Mouse (Mus musculus) spleen, adult 2 months (tissue): ENCODE measurements around the gene Gabpb1. TPM values are rescaled to one million over a fixed set of nuclear protein-coding genes. Genes with fewer than 3 reads are reported as not detected.

Experiments
- DNase-seq, 2 experiments: peaks; one replicate each; pipeline versions ENCODE4 v3.0.0 to v3.0.0-alpha.2; 2012 to 2021; ENCODE audit warnings: low spot score in 2 of 2, low read depth in 1 of 2
- H3K27ac ChIP-seq: fragments of 200-500 bp; 2 replicates; pipeline ENCODE4 v1.5.1; 2012; ENCODE audit warnings: low read length, inconsistent platforms; ENCODE audit not compliant: insufficient read depth
- H3K27me3 ChIP-seq: fragments of 200-500 bp; 2 replicates; pipeline ENCODE4 v1.6.1; 2012; ENCODE audit warnings: mild to moderate bottlenecking, moderate library complexity, low read length, inconsistent platforms; ENCODE audit not compliant: control insufficient read depth, insufficient read depth
- H3K36me3 ChIP-seq: fragments of 200-500 bp; 2 replicates; pipeline ENCODE4 v1.6.1; 2012; ENCODE audit warnings: mild to moderate bottlenecking, low read length, inconsistent platforms; ENCODE audit not compliant: control insufficient read depth, insufficient read depth
- H3K4me1 ChIP-seq: fragments of 200-500 bp; 2 replicates; pipeline ENCODE4 v1.6.1; 2011; ENCODE audit warnings: inconsistent platforms; ENCODE audit not compliant: control insufficient read depth, insufficient read depth, insufficient read length
- H3K4me3 ChIP-seq: fragments of 200-500 bp; 2 replicates; pipeline ENCODE4 v1.5.1; 2011; ENCODE audit warnings: mild to moderate bottlenecking, inconsistent platforms; ENCODE audit not compliant: insufficient read depth, insufficient read length; ENCODE audit errors: extremely low read depth
- CTCF ChIP-seq: fragments of 200-500 bp; IDR thresholded peaks from 2 replicates; pipeline ENCODE4 v1.5.1; 2011; ENCODE audit warnings: mild to moderate bottlenecking, inconsistent platforms; ENCODE audit not compliant: insufficient read depth, insufficient read length, insufficient replicate concordance; ENCODE audit errors: extremely low read depth
- POLR2A ChIP-seq: fragments of 200-500 bp; IDR thresholded peaks from 2 replicates; pipeline ENCODE4 v1.6.1; 2011; ENCODE audit warnings: low read depth, low read length, inconsistent platforms
- WGBS: fragments of 180-500 bp; shearing (Covaris S2); methylation state at CpG from one replicate; pipeline ENCODE4 v1.1.7; 2018; 5-methylcytosine and 5-hydroxymethylcytosine counted together
- polyA plus RNA-seq: library from polyadenylated mRNA; depleted of rRNA; stranded (reverse); fragments of >200 nt; gene quantifications from 2 replicates; pipeline ENCODE4 v1.2.3, GENCODE M21; 2012; rRNA removed

The Gabpb1 gene
- polyA plus RNA-seq = 7.4 and 8.4 TPM in 2 replicates

DNA sequence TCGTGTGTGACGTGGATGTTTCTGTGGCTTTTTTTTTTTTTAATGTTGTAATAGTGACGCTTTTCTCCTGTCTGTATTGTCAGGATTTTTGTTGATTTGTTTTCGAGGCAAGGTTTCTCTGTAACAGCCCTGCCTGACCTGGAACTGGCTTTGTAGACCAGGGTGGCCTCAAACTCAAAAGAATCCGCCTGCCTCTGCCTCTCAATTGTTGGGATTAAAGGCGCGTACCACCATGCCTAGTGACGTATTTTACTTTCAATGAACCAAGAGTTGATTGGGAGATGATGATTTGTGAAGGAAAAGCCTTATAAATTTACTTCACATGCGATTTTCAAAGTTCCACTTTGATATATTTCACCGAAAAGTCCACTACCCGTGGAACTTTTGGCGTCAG lies at the start of gene Gabpb1:
TSS of gene Gabpb1 (minus strand) at position 216 of the 394 bp plus-strand sequence.
- TF ChIP-seq CTCF = no peak
- TF ChIP-seq POLR2A = no peak
- Histone ChIP-seq H3K36me3 (no peaks in the 10 kb centered on the region), H3K27me3 (no peaks in the 10 kb centered on the region), H3K27ac (peak within 1 kb of the TSS; percentile 100), H3K4me3 (peak within 1 kb of the TSS; percentile 78), H3K4me1 (peaks cover 2% of the 10 kb centered on the region; the same call in 1 of the 2 replicates)
- 10% methylated on average over 12 of the region's 12 CpGs for WGBS
- DNase-seq = no peak

DNA sequence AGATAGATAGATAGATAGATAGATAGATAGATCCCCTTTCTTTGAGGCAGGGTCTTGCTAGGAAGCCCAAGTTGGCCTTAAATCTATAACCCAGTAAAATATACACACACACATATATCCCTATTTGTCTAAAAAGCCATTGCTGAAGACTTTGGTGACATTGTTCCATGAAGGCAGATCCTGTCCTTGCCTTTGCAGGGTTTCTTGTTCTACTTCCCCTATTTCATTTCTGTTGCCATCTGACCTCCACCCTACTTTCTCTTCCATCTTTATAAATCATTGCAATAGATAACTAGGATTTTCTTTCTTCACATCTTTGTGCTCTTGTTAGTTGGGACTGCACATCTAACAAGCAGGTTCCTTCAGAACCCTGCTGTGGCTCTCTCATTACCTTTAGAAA lies 36.8 kb upstream of the Gabpb1 start:
- Histone ChIP-seq H3K4me3 (no peak overlapping the region), H3K27me3 (no peaks in the 10 kb centered on the region), H3K36me3 (no peaks in the 10 kb centered on the region; the same call in 1 of the 2 replicates), H3K4me1 (no peaks in the 10 kb centered on the region), H3K27ac (no peak overlapping the region)
- no peak for DNase-seq
- TF ChIP-seq POLR2A (no peak), CTCF (no peak)

GRCm38 (mm10) chr2:126712526-126712925 lies 36.4 kb upstream of the Gabpb1 start:
- Histone ChIP-seq H3K36me3 (no peaks in the 10 kb centered on the region; the same call in 1 of the 2 replicates), H3K27ac (no peak overlapping the region), H3K4me1 (no peaks in the 10 kb centered on the region), H3K4me3 (no peak overlapping the region), H3K27me3 (no peaks in the 10 kb centered on the region)
- TF ChIP-seq POLR2A = no peak
- no peak for TF ChIP-seq CTCF
- 96% methylated on average over 5 of the region's 5 CpGs for WGBS
- DNase-seq = no peak

DNA sequence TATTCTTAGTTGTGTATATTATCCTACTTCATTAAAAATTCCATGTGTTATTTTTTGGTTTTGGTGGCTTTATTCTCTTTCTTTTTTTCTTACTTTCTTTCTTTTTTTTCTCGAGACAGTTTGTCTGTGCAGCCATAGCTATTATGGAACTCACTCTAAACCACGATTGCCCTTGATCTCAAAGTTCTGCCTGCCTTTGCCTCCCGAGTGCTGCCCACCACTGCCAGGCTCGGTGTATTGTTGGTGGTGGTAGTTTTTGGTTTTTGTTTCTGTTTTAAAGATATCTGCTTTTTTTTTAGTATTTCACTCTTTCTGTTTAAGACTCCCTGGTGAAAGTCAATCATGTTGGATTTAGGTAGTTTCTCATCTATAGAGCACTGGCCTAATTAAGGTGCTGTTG lies 32.2 kb upstream of the Gabpb1 start:
- Histone ChIP-seq H3K27me3 (no peaks in the 10 kb centered on the region), H3K36me3 (no peaks in the 10 kb centered on the region; the same call in 1 of the 2 replicates), H3K4me3 (no peak overlapping the region), H3K27ac (no peak overlapping the region), H3K4me1 (no peaks in the 10 kb centered on the region)
- TF ChIP-seq CTCF (no peak), POLR2A (no peak)
- WGBS = 7% methylated on average over 4 of the region's 4 CpGs
- DNase-seq = no peak

GRCm38 (mm10) chr2:126707438-126707779 lies 31.3 kb upstream of the Gabpb1 start:
- TF ChIP-seq CTCF (no peak), POLR2A (no peak)
- peak overlapping the region; percentile 83 for H3K4me3 ChIP-seq
- H3K27me3 ChIP-seq = no peaks in the 10 kb centered on the region
- WGBS = under 1% methylated on average over 23 of the region's 23 CpGs
- DNase-seq = no peak
- no peaks in the 10 kb centered on the region; the same call in 1 of the 2 replicates for H3K36me3 ChIP-seq
- peak overlapping the region; percentile 80 for H3K27ac ChIP-seq
- no peaks in the 10 kb centered on the region for H3K4me1 ChIP-seq

GRCm38 (mm10) chr2:126706759-126707437 lies 30.8 kb upstream of the Gabpb1 start, which contains the start of gene Usp8:
Gene Usp8 (plus strand): TSS chr2:126707328.
- no peaks in the 10 kb centered on the region for H3K4me1 ChIP-seq
- WGBS = 2% methylated on average over 47 of the region's 47 CpGs
- peak within 1 kb of the TSS; percentile 83 for H3K4me3 ChIP-seq
- TF ChIP-seq POLR2A (peak; percentile 91), CTCF (no peak)
- H3K27ac ChIP-seq = peak within 1 kb of the TSS; percentile 80
- peak; percentile 85 to 96 for DNase-seq
- no peaks in the 10 kb centered on the region for H3K27me3 ChIP-seq
- H3K36me3 ChIP-seq = no peaks in the 10 kb centered on the region; the same call in 1 of the 2 replicates

DNA sequence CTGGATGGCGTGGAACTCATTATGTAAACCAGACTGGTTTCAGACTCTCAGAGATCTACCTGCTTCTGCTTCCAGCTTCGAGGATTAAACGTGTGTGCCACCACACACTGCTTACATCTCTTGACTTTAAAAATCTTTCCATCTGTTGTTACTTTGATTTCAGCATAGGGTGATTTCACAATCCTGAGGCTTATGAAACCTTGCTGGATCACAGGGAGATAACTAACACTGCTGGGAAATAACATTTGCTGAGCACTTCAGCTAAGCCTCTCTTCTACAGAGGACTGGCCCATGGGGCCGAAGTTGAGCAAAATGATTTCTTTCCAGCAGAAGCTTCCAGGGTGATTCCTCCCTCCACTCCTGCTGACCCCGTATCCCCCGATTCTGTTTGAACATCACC lies 19.1 kb upstream of the Gabpb1 start:
- 80% methylated on average over 6 of the region's 6 CpGs for WGBS
- H3K4me3 ChIP-seq = no peak overlapping the region
- no peaks in the 10 kb centered on the region for H3K27me3 ChIP-seq
- no peak for DNase-seq
- no peaks in the 10 kb centered on the region for H3K36me3 ChIP-seq
- no peak overlapping the region for H3K27ac ChIP-seq
- H3K4me1 ChIP-seq = no peaks in the 10 kb centered on the region
- no peak for TF ChIP-seq CTCF
- no peak for TF ChIP-seq POLR2A
